In genomic region chr4:59006211-59006610, GRCm38 (mm10) we compare ENCODE assay signal across 28 mouse cellular contexts. TPM values are rescaled to one million over a fixed set of nuclear protein-coding genes. Genes with fewer than 3 reads are reported as not detected.
DNase-seq lines count a peak whose midpoint lies in the region; ATAC-seq and TF ChIP-seq lines count a peak whose summit lies in the region.
"Had no signal": no experiment of that assay in that cellular context is flagged by ENCODE, and none has a peak within 500 bp of the region (broad histone marks: within the 10 kb centered on the region; RNA-seq: fewer than 3 reads in every experiment).

No protein-coding gene starts in this region.

- TF ChIP-seq CTCF in kidney, postnatal 0 days (IDR thresholded peaks at IDR 0.05; ENCODE audit: low read depth): no peak

- no peaks in the 10 kb centered on the region for H3K27me3 ChIP-seq in kidney, postnatal 0 days (ENCODE audit: insufficient read depth, low read length)
- H3K27me3 ChIP-seq: forebrain, embryonic 15.5 days; heart, embryonic 15.5 days; limb, embryonic 13.5 days; liver, embryonic 12.5 days had no signal

- H3K9ac ChIP-seq in kidney, postnatal 0 days (ENCODE audit: low read depth, low read length): no peak overlapping the region
- H3K9ac ChIP-seq: forebrain, embryonic 15.5 days; heart, embryonic 15.5 days; limb, embryonic 13.5 days; lung, embryonic 14.5 days; midbrain, embryonic 12.5 days had no signal

- peak; percentile 40 for DNase-seq in kidney, postnatal 0 days (ENCODE audit: low spot score)
- no peak for DNase-seq in kidney, postnatal 4 days
- peak; percentile 15 for DNase-seq in embryo, embryonic 9.5 days (ENCODE audit: extremely low spot score)
- DNase-seq in skeletal muscle tissue, adult 2 months (ENCODE audit: low read depth, low spot score): peak; percentile 30
- DNase-seq in retina, embryonic 14.5 days (ENCODE audit: low spot score): no peak
- no peak for DNase-seq in adrenal gland, postnatal 36 days
- DNase-seq: adrenal gland, postnatal 10 days; B cell, adult 2 months; cerebellum, adult 8-10 months; cerebellum, postnatal 36 days; gastrocnemius, postnatal 36 days; heart, postnatal 4 days; layer of hippocampus, adult 9-11 months; lung, embryonic 14.5 days; lung, postnatal 4 days; retina, postnatal 1 day; right cerebral cortex, postnatal 25 days; thymus, postnatal 14 days had no signal

- no peaks in the 10 kb centered on the region for H3K9me3 ChIP-seq in kidney, postnatal 0 days (replicated peaks; ENCODE audit: low read length)
- H3K9me3 ChIP-seq: forebrain, embryonic 15.5 days; heart, embryonic 15.5 days; limb, embryonic 13.5 days; liver, embryonic 12.5 days; midbrain, embryonic 12.5 days had no signal

- ATAC-seq in kidney, postnatal 0 days (replicated peaks; ENCODE audit: low FRiP score, low read depth): no peak
- ATAC-seq: activated CD4-positive, CD25-positive, alpha-beta regulatory T cell, adult 4 months; forebrain, embryonic 15.5 days; hindbrain, embryonic 16.5 days; intestine, postnatal 0 days; liver, embryonic 12.5 days had no signal

- 28% methylated on average over 8 of the region's 8 CpGs for WGBS in kidney, postnatal 0 days

- no peak overlapping the region for H3K27ac ChIP-seq in kidney, postnatal 0 days
- H3K27ac ChIP-seq in brown adipose tissue, adult 24 weeks (replicated peaks; ENCODE audit: low read depth, low read length): 0 out of 2 replicates have a peak overlapping the region, but pooled peaks have one; percentile 23
- H3K27ac ChIP-seq: forebrain, embryonic 15.5 days; heart, embryonic 15.5 days; limb, embryonic 13.5 days; liver, embryonic 12.5 days; midbrain, embryonic 12.5 days had no signal

- no peak overlapping the region for H3K4me2 ChIP-seq in kidney, postnatal 0 days (ENCODE audit: low read length)
- H3K4me2 ChIP-seq: forebrain, embryonic 15.5 days; heart, embryonic 15.5 days; lung, embryonic 14.5 days; midbrain, embryonic 12.5 days had no signal

- no peaks in the 10 kb centered on the region for H3K36me3 ChIP-seq in kidney, postnatal 0 days (ENCODE audit: insufficient read depth, low read length)
- H3K36me3 ChIP-seq: forebrain, embryonic 15.5 days; heart, embryonic 15.5 days; limb, embryonic 13.5 days; liver, embryonic 12.5 days; midbrain, embryonic 12.5 days had no signal

- H3K4me1 ChIP-seq in kidney, postnatal 0 days (replicated peaks; ENCODE audit: insufficient read depth, low read length): peaks cover 10% of the 10 kb centered on the region
- peaks cover 22% of the 10 kb centered on the region for H3K4me1 ChIP-seq in brown adipose tissue, adult 24 weeks (ENCODE audit: control insufficient read depth, insufficient read depth, insufficient read length, low read length)

- H3K4me3 ChIP-seq in kidney, postnatal 0 days (replicated peaks; ENCODE audit: low read depth, low read length): no peak overlapping the region
- no peak overlapping the region for H3K4me3 ChIP-seq in brown adipose tissue, adult 24 weeks (ENCODE audit: insufficient read depth, low read depth, low read length)
- H3K4me3 ChIP-seq: forebrain, embryonic 15.5 days; heart, embryonic 15.5 days; limb, embryonic 13.5 days; liver, embryonic 12.5 days; midbrain, embryonic 12.5 days had no signal

RNA-seq across cellular contexts. Expression of gene Gm20503, which starts 3.2 kb away (rescaled TPM):
- polyA plus RNA-seq in kidney, postnatal 0 days (2015; fragmentation: Nextera tagmentation; extraction: Ambion mirVana): 18.7 and 23.5 TPM in 2 replicates
- not detected in 2 replicates for polyA plus RNA-seq in brown adipose tissue, adult 24 weeks (2012; ENCODE audit: insufficient read depth, insufficient read length, missing spikeins)
- total RNA-seq in adrenal gland, postnatal 36 days (2021): 1 to 10 TPM; 3.0 to 6.2 TPM
- polyA plus RNA-seq: activated CD4-positive, CD25-positive, alpha-beta regulatory T cell, adult 4 months; large intestine, adult 2 months had no signal

RNA-seq across cellular contexts. Expression of gene Dnajc25, which starts 11.3 kb away (rescaled TPM):
- 14.0 and 14.1 TPM in 2 replicates for polyA plus RNA-seq in kidney, postnatal 0 days (2015; fragmentation: Nextera tagmentation; extraction: Ambion mirVana)
- polyA plus RNA-seq in brown adipose tissue, adult 24 weeks (2012; ENCODE audit: insufficient read depth, insufficient read length, missing spikeins): 16.4 and 17.4 TPM in 2 replicates
- total RNA-seq in adrenal gland, postnatal 36 days (2021): 10 to 100 TPM; 14.0 to 18.3 TPM

RNA-seq across cellular contexts. Expression of gene Ptgr1, which starts 19.3 kb away (rescaled TPM):
- 18.9 and 20.6 TPM in 2 replicates for polyA plus RNA-seq in kidney, postnatal 0 days (2015; fragmentation: Nextera tagmentation; extraction: Ambion mirVana)
- polyA plus RNA-seq in brown adipose tissue, adult 24 weeks (2012; ENCODE audit: insufficient read depth, insufficient read length, missing spikeins): 3.4 and 5.9 TPM in 2 replicates
- 10 to 100 TPM; 19.2 to 30.0 TPM for total RNA-seq in adrenal gland, postnatal 36 days (2021)

RNA-seq across cellular contexts. Expression of gene Gng10, which starts 28.7 kb away (rescaled TPM):
- 102 TPM in 2 replicates for polyA plus RNA-seq in kidney, postnatal 0 days (2015; fragmentation: Nextera tagmentation; extraction: Ambion mirVana)
- polyA plus RNA-seq in brown adipose tissue, adult 24 weeks (2012; ENCODE audit: insufficient read depth, insufficient read length, missing spikeins): 34.8 and 39.2 TPM in 2 replicates
- total RNA-seq in adrenal gland, postnatal 36 days (2021): 10 to 100 TPM; 32.9 to 33.2 TPM

Comparison
In these comparisons a context has a peak if more than half of its experiments do, and no peak if none do; other contexts are left out.
1. DNase-seq: peak in kidney, postnatal 0 days (single experiment), embryo, embryonic 9.5 days (single experiment) and skeletal muscle tissue, adult 2 months (single experiment); none in kidney, postnatal 4 days (0 of 2), retina, embryonic 14.5 days (single experiment) and adrenal gland, postnatal 36 days (0 of 2).
2. RNA of gene Gm20503, which starts 3.2 kb away (polyA plus RNA-seq): 18.7 to 23.5 TPM in kidney, postnatal 0 days; not detected in brown adipose tissue, adult 24 weeks; every median in the first group is over 10 times any median in the second.